Mouse (Mus musculus) right cerebral cortex, postnatal 36 days (tissue): Measurements from ENCODE around the gene Tmem132e.

Experiments
- DNase-seq, 2 experiments: peaks; one replicate each; pipeline ENCODE4 v3.0.0; 2022; ENCODE audit warnings: low spot score in 2 of 2, mixed read lengths in 1 of 2

Gene Tmem132e

GRCm38 (mm10) chr11:82388371-82389313 lies at the start of gene Tmem132e:
Gene Tmem132e (plus strand): TSS chr11:82388900.
- no peak for DNase-seq

GRCm38 (mm10) chr11:82339921-82340401 lies 48.7 kb upstream of the Tmem132e start:
- DNase-seq = no peak

GRCm38 (mm10) chr11:82340416-82340815 lies 48.3 kb upstream of the Tmem132e start:
- DNase-seq = no peak

- no peak for DNase-seq
Observed at GRCm38 (mm10) chr11:82340900-82341299, 47.8 kb upstream of the Tmem132e start.

GRCm38 (mm10) chr11:82351039-82351438 lies 37.7 kb upstream of the Tmem132e start:
- peak; percentile 14 to 53 for DNase-seq

- DNase-seq = no peak
Observed at GRCm38 (mm10) chr11:82370151-82370550, 18.5 kb upstream of the Tmem132e start.

GRCm38 (mm10) chr11:82371577-82371976 lies 17.1 kb upstream of the Tmem132e start:
- DNase-seq = no peak

GRCm38 (mm10) chr11:82380606-82381202 lies 8.0 kb upstream of the Tmem132e start:
- no peak for DNase-seq

- peak; percentile 61 to 77 for DNase-seq
Observed at GRCm38 (mm10) chr11:82386970-82387540, 1.6 kb upstream of the Tmem132e start.

- DNase-seq = no peak
Observed at GRCm38 (mm10) chr11:82387711-82388341, 874 bp upstream of the Tmem132e start.

GRCm38 (mm10) chr11:82389396-82390291 lies 944 bp downstream of the Tmem132e start:
- DNase-seq = no peak

- DNase-seq = peak in 1 of 2 experiments; percentile 23
Observed at GRCm38 (mm10) chr11:82392341-82392740, 3.6 kb downstream of the Tmem132e start.

- no peak for DNase-seq
Observed at GRCm38 (mm10) chr11:82399621-82400020, 10.9 kb downstream of the Tmem132e start.

- no peak for DNase-seq
Observed at GRCm38 (mm10) chr11:82405641-82406040, 16.9 kb downstream of the Tmem132e start.

- DNase-seq = no peak
Observed at GRCm38 (mm10) chr11:82406358-82407221, 17.9 kb downstream of the Tmem132e start.

GRCm38 (mm10) chr11:82412496-82412895 lies 23.8 kb downstream of the Tmem132e start:
- no peak for DNase-seq

- DNase-seq = peak; percentile 24 to 28
Observed at GRCm38 (mm10) chr11:82418337-82419041, 29.8 kb downstream of the Tmem132e start.

- no peak for DNase-seq
Observed at GRCm38 (mm10) chr11:82421909-82422308, 33.2 kb downstream of the Tmem132e start.

GRCm38 (mm10) chr11:82423521-82423920 lies 34.8 kb downstream of the Tmem132e start:
- no peak for DNase-seq
